In genomic region chr9:94691311-94692087, GRCm38 (mm10) we compare ENCODE assay signal across 8 mouse cellular contexts. TPM values are rescaled to one million over a fixed set of nuclear protein-coding genes. Genes with fewer than 3 reads are reported as not detected.
DNase-seq lines count a peak whose midpoint lies in the region; ATAC-seq and TF ChIP-seq lines count a peak whose summit lies in the region.

No protein-coding gene starts in this region.

- no peak for TF ChIP-seq CTCF in heart, postnatal 0 days (IDR thresholded peaks at IDR 0.05; ENCODE audit: low read depth)

- peak; percentile 22 to 55 for DNase-seq in heart, adult 9 months (ENCODE audit: low spot score in 2 of 2)
- no peak for DNase-seq in heart, postnatal 4 days
- peak; percentile 64 for DNase-seq in CD4-positive, CD25-positive, alpha-beta regulatory T cell, adult 2 months (ENCODE audit: low read depth, low spot score)
- peak; percentile 40 for DNase-seq in heart, postnatal 0 days (ENCODE audit: low spot score)
- no peak for DNase-seq in adrenal gland, postnatal 25 days
- DNase-seq in urinary bladder, postnatal 14 days (ENCODE audit: low spot score), result no peak
- no peak for DNase-seq in retina, embryonic 14.5 days (ENCODE audit: low spot score)

- no peak for TF ChIP-seq EP300 in heart, postnatal 0 days (IDR thresholded peaks at IDR 0.05; ENCODE audit: low read depth)

- H3K9ac ChIP-seq in heart, postnatal 0 days (replicated peaks; ENCODE audit: low read depth, low read length), result no peak overlapping the region

- peak overlapping the region; percentile 38 for H3K4me2 ChIP-seq in heart, postnatal 0 days (ENCODE audit: low read depth, low read length)

- no peak overlapping the region; the same call in 1 of the 2 replicates for H3K4me3 ChIP-seq in heart, postnatal 0 days (ENCODE audit: low read depth, low read length)

- H3K27me3 ChIP-seq in heart, postnatal 0 days (ENCODE audit: control insufficient read depth, insufficient read depth, low read length), result no peaks in the 10 kb centered on the region

- peak overlapping the region; percentile 57; the same call in 1 of the 2 replicates for H3K27ac ChIP-seq in heart, postnatal 0 days (ENCODE audit: low read depth)

- H3K9me3 ChIP-seq in heart, postnatal 0 days (replicated peaks; ENCODE audit: control insufficient read depth, low read length), result no peaks in the 10 kb centered on the region

- WGBS in heart, postnatal 0 days, result 42% methylated on average over 10 of the region's 10 CpGs

- peaks cover 17% of the 10 kb centered on the region for H3K4me1 ChIP-seq in heart, postnatal 0 days (ENCODE audit: control insufficient read depth, insufficient read depth)

- no peak for ATAC-seq in heart, postnatal 0 days (ENCODE audit: insufficient read depth, low read depth)
- peak; percentile 60 for ATAC-seq in monocyte, adult 5-6 weeks (replicated peaks; ENCODE audit: insufficient number of reproducible peaks, low FRiP score, low TSS enrichment, poor library complexity, severe bottlenecking)

- no peaks in the 10 kb centered on the region for H3K36me3 ChIP-seq in heart, postnatal 0 days (replicated peaks; ENCODE audit: control insufficient read depth, insufficient read depth, low read length)

RNA-seq across cellular contexts. Expression of gene Slc9a9, which starts 21.8 kb away (rescaled TPM):
- 1 to 10 TPM; 2.6 to 2.7 TPM for total RNA-seq in heart, postnatal 4 days (2021)
- 1.3 and 7.1 TPM in 2 replicates for total RNA-seq in heart, postnatal 0 days (2014; rRNA removed; ENCODE audit: low replicate concordance)
- 1.9 and 2.1 TPM in 2 replicates for polyA plus RNA-seq in heart, postnatal 0 days (2015; fragmentation: Nextera tagmentation; extraction: Ambion mirVana)
- 33.8 to 64.4 TPM (median 49.1 TPM) in 3 replicates for total RNA-seq in monocyte, adult 5-6 weeks (2017)
- total RNA-seq in adrenal gland, postnatal 25 days (2021), result 1.6 and 2.8 TPM in 2 replicates

Comparison
In these comparisons a context has a peak if more than half of its experiments do, and no peak if none do; other contexts are left out.
1. DNase-seq: peak in heart, adult 9 months (2 of 2), CD4-positive, CD25-positive, alpha-beta regulatory T cell, adult 2 months (single experiment) and heart, postnatal 0 days (single experiment); none in heart, postnatal 4 days (single experiment), adrenal gland, postnatal 25 days (single experiment), urinary bladder, postnatal 14 days (single experiment) and retina, embryonic 14.5 days (single experiment).